Mouse (Mus musculus) bone marrow, adult 2 months (tissue): ENCODE data around the gene Ndufaf1.

ENCODE experiments used
- CTCF ChIP-seq: fragments of 200-500 bp; IDR thresholded peaks from 2 replicates; pipeline ENCODE4 v1.5.1; 2011; ENCODE audit warnings: low read length, control low read depth; ENCODE audit not compliant: control insufficient read depth, insufficient read depth
- POLR2A ChIP-seq: fragments of 200-500 bp; IDR thresholded peaks from 2 replicates; pipeline ENCODE4 v1.6.1; 2011; ENCODE audit warnings: low read depth, mild to moderate bottlenecking, control low read depth, low read length, borderline replicate concordance; ENCODE audit not compliant: control insufficient read depth

GRCm38 (mm10) chr2:119607023-119607422, 55.6 kb downstream of the Ndufaf1 start:
- 0 out of 2 replicates have a peak, but pooled peaks have one; percentile 15 for TF ChIP-seq CTCF
- no peak for TF ChIP-seq POLR2A
